Mouse (Mus musculus) limb, embryonic 10.5 days (tissue): ENCODE data around the gene Sf3a2. TPM values are rescaled to one million over a fixed set of nuclear protein-coding genes. Genes with fewer than 3 reads are reported as not detected.

Experiments
- DNase-seq: peaks from one replicate; pipeline ENCODE4 v3.0.0-alpha.2; 2017; ENCODE audit warnings: low spot score
- H3K27ac ChIP-seq: fragments of 300-500 bp; sonication (generic); 2 replicates; pipeline ENCODE4 v1.5.1; 2016; ENCODE audit warnings: mild to moderate bottlenecking
- H3K27me3 ChIP-seq: fragments of 300-500 bp; sonication (generic); 2 replicates; pipeline ENCODE4 v1.6.1; 2016; ENCODE audit warnings: low read depth, mild to moderate bottlenecking; ENCODE audit not compliant: poor library complexity, severe bottlenecking
- H3K36me3 ChIP-seq: fragments of 300-500 bp; sonication (generic); 2 replicates; pipeline ENCODE4 v1.6.1; 2016; ENCODE audit warnings: mild to moderate bottlenecking, moderate library complexity
- H3K4me1 ChIP-seq: fragments of 300-500 bp; sonication (generic); 2 replicates; pipeline ENCODE4 v1.6.1; 2016
- H3K4me3 ChIP-seq: fragments of 300-500 bp; sonication (generic); 2 replicates; pipeline ENCODE4 v1.5.1; 2016; ENCODE audit warnings: mild to moderate bottlenecking, moderate library complexity
- H3K9me3 ChIP-seq: fragments of 300-500 bp; sonication (generic); replicated peaks from 2 replicates; pipeline ENCODE4 v1.6.1; 2016; ENCODE audit warnings: mild to moderate bottlenecking
- WGBS: fragments of 180-500 bp; shearing (Covaris S2); methylation state at CpG from one replicate; pipeline ENCODE4 v1.1.7; 2016; 5-methylcytosine and 5-hydroxymethylcytosine counted together
- polyA plus RNA-seq: library from polyadenylated mRNA; unstranded; fragments of >200 nt; fragmentation: Nextera tagmentation; extraction: Ambion mirVana; gene quantifications from 2 replicates; pipeline ENCODE4 v1.2.1, GENCODE M21; 2016

The Sf3a2 gene
- polyA plus RNA-seq, 1 experiment from 2014 or later = 113 TPM

DNA sequence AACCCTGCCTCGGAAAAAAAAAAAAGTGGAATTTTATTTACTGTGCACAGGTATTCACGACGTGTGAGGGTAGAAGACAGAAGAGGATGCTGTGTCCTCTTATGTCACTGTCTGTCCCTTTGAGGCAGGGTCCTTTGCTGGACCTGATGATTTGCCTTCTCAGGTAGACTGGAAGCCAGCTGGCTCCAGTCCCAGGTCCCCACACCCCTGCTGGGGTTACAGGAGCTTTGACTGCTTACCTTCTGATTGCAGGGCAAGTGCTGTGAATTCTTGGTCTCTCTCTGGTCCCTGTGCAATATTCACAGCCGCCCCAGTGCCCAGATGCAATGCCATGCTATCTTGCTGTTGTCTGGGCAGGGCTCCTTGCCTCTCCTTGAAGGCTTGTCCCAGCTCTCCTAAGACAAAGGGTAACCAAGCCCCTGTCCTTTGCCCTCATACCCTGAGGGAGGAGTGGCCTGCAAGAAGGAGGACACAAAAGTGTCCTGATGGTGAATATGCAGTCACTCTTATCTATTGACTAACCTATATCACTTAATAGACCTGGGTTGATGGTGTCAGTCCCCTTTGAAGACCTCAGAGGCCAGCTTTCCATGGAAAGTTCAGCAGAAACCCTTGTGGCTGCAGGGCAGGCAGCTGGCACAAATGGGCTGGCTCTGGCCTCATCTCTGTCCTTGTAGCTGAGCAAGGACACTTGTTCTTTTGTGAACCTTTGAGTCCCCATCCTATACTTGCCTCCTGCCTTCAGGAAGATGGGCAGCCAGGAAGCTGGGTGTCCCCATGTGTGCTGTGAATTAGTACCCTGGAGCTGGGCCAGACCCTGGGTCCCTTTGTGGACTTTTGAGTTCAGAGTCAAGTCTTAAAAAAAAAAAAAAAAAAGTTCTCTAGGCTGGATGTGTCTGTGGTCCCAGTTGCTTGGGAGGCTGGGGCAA, 37.1 kb upstream of the Sf3a2 start:
- Histone ChIP-seq H3K4me3 (no peak overlapping the region), H3K27me3 (no peaks in the 10 kb centered on the region), H3K9me3 (no peaks in the 10 kb centered on the region), H3K36me3 (peaks cover 34% of the 10 kb centered on the region), H3K27ac (no peak overlapping the region), H3K4me1 (peaks cover 37% of the 10 kb centered on the region)
- 83% methylated on average over 4 of the region's 4 CpGs for WGBS
- no peak for DNase-seq

DNA sequence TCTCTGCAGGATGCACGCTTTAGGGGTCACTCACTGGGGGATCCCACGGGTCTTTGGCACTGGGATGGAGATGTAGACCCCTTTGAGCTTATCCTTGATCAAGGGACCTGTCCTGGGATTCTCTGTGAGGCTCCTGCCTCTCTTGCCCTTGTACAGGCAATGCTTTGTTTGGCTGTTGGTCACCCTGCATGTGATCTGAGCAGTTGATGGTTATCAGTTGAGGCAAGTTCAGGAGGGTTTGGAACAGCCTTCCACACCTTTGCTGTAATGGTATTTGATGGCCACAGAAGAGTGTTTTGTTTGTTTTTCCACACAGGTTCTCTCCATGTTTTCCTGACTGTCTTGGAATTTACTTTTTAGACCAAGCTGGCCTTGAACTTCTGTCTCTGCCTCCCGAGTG, 36.2 kb upstream of the Sf3a2 start:
- Histone ChIP-seq H3K9me3 (no peaks in the 10 kb centered on the region), H3K4me1 (peaks cover 27% of the 10 kb centered on the region), H3K27ac (no peak overlapping the region), H3K36me3 (peaks cover 44% of the 10 kb centered on the region), H3K27me3 (no peaks in the 10 kb centered on the region), H3K4me3 (no peak overlapping the region)
- 81% methylated on average over 3 of the region's 3 CpGs for WGBS
- no peak for DNase-seq

GRCm38 (mm10) chr10:80763502-80763901, 34.5 kb upstream of the Sf3a2 start:
- no peak overlapping the region for H3K27ac ChIP-seq
- no peaks in the 10 kb centered on the region for H3K9me3 ChIP-seq
- H3K4me1 ChIP-seq = peaks cover 10% of the 10 kb centered on the region
- peaks cover 59% of the 10 kb centered on the region for H3K36me3 ChIP-seq
- 97% methylated on average over 2 of the region's 2 CpGs for WGBS
- no peak overlapping the region for H3K4me3 ChIP-seq
- H3K27me3 ChIP-seq = no peaks in the 10 kb centered on the region
- no peak for DNase-seq

GRCm38 (mm10) chr10:80765746-80766145, 32.3 kb upstream of the Sf3a2 start:
- H3K4me3 ChIP-seq = no peak overlapping the region
- no peaks in the 10 kb centered on the region for H3K27me3 ChIP-seq
- no peak overlapping the region for H3K27ac ChIP-seq
- no peaks in the 10 kb centered on the region for H3K9me3 ChIP-seq
- 94% methylated on average over 2 of the region's 2 CpGs for WGBS
- DNase-seq = no peak
- H3K36me3 ChIP-seq = peaks cover 77% of the 10 kb centered on the region
- H3K4me1 ChIP-seq = peaks cover 6% of the 10 kb centered on the region; the same call in 1 of the 2 replicates

DNA sequence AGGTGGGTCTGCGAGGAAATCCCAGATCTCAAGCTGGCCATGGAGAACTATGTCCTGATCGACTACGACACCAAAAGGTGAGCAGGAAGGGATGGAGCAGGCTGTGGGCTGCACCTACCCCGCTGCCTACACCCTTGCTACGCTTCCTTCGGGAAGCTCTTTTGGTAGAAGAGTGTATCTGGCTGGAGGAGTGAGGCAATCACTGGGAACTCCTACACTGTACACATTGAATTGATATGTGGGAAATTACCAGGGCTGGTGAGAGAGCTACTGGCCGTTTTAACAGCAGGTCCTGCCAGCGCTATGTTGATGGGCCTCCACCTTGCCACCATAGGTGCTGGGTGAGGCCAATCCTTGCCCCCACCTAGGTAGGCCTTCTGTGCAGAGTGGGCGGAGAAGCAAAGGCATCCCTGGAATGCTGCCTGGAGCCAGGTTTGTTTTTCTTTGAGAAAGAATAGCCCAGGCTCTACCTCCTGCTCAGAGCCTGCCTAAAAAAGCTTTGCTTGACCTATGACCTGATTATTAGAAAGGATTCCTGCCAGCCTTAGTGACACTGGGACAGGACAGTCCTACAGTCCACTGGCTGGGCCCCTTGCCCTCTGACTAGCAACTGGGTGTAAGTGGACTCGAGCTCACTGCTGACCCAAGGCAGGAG, 31.7 kb upstream of the Sf3a2 start:
- Histone ChIP-seq H3K36me3 (peaks cover 83% of the 10 kb centered on the region), H3K9me3 (no peaks in the 10 kb centered on the region), H3K27me3 (no peaks in the 10 kb centered on the region), H3K4me3 (0 out of 2 replicates have a peak overlapping the region, but pooled peaks have one; percentile 14), H3K4me1 (peaks cover under 1% of the 10 kb centered on the region; the same call in 1 of the 2 replicates), H3K27ac (no peak overlapping the region)
- WGBS = 84% methylated on average over 10 of the region's 10 CpGs
- DNase-seq = no peak

GRCm38 (mm10) chr10:80768365-80768764, 29.6 kb upstream of the Sf3a2 start:
- peaks cover 97% of the 10 kb centered on the region for H3K36me3 ChIP-seq

GRCm38 (mm10) chr10:80773816-80774215, 24.2 kb upstream of the Sf3a2 start:
- Histone ChIP-seq H3K9me3 (no peaks in the 10 kb centered on the region), H3K4me3 (no peak overlapping the region), H3K27me3 (no peaks in the 10 kb centered on the region), H3K36me3 (peaks cover 100% of the 10 kb centered on the region), H3K4me1 (peaks cover 19% of the 10 kb centered on the region), H3K27ac (peak overlapping the region; percentile 27)
- DNase-seq = no peak
- WGBS = 90% methylated on average over 5 of the region's 5 CpGs

More at GRCm38 (mm10) chr10:80768365-80768764, 29.6 kb upstream of the Sf3a2 start:
- Histone ChIP-seq H3K4me1 (peaks cover 6% of the 10 kb centered on the region; the same call in 1 of the 2 replicates), H3K27me3 (no peaks in the 10 kb centered on the region), H3K9me3 (no peaks in the 10 kb centered on the region), H3K4me3 (no peak overlapping the region), H3K27ac (no peak overlapping the region)
- no peak for DNase-seq
- 91% methylated on average over 6 of the region's 6 CpGs for WGBS

DNA sequence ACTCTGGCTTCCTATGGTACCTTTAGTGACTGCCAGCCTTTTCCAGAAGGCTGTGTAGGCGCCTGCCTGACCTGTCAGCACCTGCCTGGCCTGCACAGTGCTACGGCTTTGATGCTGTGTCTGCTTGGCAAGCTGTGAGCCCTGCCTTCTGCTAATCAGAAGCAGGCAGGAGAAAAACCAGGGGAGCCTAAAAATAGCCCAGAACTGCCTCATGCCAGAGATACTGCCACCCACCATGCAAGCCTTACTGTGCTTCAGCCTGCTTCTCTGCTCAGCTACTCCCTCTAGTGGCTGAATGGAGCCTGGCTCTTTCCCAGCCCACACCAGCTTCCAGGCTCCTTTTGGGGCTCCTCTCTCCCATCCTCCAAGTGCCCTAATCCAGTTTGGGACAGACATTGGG, 23.4 kb upstream of the Sf3a2 start:
- H3K4me3 ChIP-seq = no peak overlapping the region
- WGBS = 27% methylated on average over 2 of the region's 2 CpGs
- peak; percentile 75 for DNase-seq
- H3K36me3 ChIP-seq = peaks cover 100% of the 10 kb centered on the region
- peak overlapping the region; percentile 27; the same call in 1 of the 2 replicates for H3K27ac ChIP-seq
- H3K9me3 ChIP-seq = no peaks in the 10 kb centered on the region
- H3K27me3 ChIP-seq = no peaks in the 10 kb centered on the region
- peaks cover 19% of the 10 kb centered on the region for H3K4me1 ChIP-seq

DNA sequence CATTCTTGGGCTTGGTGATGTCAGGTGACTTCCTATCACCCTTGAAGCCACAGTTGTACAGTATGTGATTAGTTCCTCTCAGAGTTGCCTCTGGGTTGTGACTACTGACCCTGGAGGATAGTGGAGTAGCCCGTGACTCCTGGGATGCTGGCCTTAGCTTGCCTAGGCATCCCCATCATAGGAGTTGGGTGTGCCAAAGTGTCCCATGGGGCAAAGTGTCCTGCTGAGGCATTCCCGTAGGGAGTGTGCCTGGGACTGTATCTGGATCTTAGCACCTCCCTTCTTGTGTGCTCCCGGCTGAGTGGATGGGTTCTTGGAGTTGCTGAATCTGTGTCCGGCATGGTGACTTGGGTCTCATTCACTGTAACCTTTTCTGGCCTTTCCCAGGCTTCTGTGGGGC, 23.0 kb upstream of the Sf3a2 start:
- peaks cover 19% of the 10 kb centered on the region for H3K4me1 ChIP-seq
- H3K27ac ChIP-seq = no peak overlapping the region
- no peaks in the 10 kb centered on the region for H3K9me3 ChIP-seq
- peaks cover 100% of the 10 kb centered on the region for H3K36me3 ChIP-seq
- no peak for DNase-seq
- no peak overlapping the region for H3K4me3 ChIP-seq
- no peaks in the 10 kb centered on the region for H3K27me3 ChIP-seq
- 82% methylated on average over 4 of the region's 4 CpGs for WGBS

DNA sequence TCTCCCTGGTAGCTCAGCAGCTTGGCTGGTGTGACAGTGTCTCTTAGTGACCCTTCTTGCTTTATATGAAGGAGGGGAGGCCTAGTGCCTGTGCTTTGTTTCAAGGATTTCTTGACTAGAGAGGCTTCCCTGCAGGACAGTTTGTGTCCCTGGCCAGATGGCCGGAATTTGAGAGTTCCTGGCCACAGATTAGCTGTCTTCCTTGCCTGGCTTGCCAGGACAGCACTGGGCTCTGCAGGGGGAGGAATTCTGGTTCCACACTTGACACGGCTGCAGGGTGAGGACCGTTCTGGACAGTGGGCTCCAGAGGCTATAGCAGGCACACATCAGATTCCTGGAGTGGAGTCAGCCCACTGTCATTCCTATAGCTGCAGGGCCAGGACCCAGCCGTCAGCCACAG, 22.3 kb upstream of the Sf3a2 start:
- H3K4me1 ChIP-seq = peaks cover 19% of the 10 kb centered on the region
- H3K9me3 ChIP-seq = no peaks in the 10 kb centered on the region
- 88% methylated on average over 4 of the region's 4 CpGs for WGBS
- H3K36me3 ChIP-seq = peaks cover 100% of the 10 kb centered on the region
- H3K27ac ChIP-seq = no peak overlapping the region
- no peak for DNase-seq
- no peaks in the 10 kb centered on the region for H3K27me3 ChIP-seq
- no peak overlapping the region for H3K4me3 ChIP-seq

DNA sequence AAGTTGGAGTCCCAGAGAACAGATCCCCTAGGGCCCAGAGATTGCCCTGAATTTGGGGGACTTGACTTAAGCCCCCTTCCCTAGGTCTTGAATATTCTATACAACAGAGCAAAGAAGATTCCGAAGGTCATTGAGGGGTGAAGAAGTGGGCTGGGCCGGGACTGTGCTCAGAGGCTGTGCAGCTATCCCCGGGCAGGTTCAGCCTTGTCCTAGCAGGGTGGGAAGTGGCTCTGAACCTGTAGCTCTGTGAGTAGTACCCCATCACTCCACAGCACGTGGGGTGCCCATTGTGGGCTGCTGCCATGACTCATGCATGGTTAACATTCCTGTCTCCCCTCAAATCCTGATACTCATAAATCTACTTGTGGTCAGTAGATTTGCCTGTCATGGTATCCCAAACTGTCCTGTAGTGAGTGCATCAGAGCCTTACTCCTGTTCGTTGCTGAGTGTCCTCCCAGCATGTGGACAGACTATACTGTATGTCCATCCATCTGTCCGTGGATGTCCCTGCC, 21.6 kb upstream of the Sf3a2 start:
- peaks cover 100% of the 10 kb centered on the region for H3K36me3 ChIP-seq
- H3K27ac ChIP-seq = no peak overlapping the region
- 84% methylated on average over 6 of the region's 6 CpGs for WGBS
- H3K4me1 ChIP-seq = peaks cover 19% of the 10 kb centered on the region
- no peaks in the 10 kb centered on the region for H3K9me3 ChIP-seq
- H3K27me3 ChIP-seq = no peaks in the 10 kb centered on the region
- H3K4me3 ChIP-seq = no peak overlapping the region
- DNase-seq = no peak

- DNase-seq = no peak
- 92% methylated on average over 5 of the region's 5 CpGs for WGBS
- no peaks in the 10 kb centered on the region for H3K27me3 ChIP-seq
These were observed 20.9 kb upstream of the Sf3a2 start for GRCm38 (mm10) chr10:80777123-80777522.

GRCm38 (mm10) chr10:80779565-80779964, 18.4 kb upstream of the Sf3a2 start:
- H3K36me3 ChIP-seq = peaks cover 100% of the 10 kb centered on the region
- H3K4me3 ChIP-seq = no peak overlapping the region
- DNase-seq = no peak
- no peaks in the 10 kb centered on the region for H3K9me3 ChIP-seq
- H3K27me3 ChIP-seq = no peaks in the 10 kb centered on the region
- no peak overlapping the region for H3K27ac ChIP-seq
- peaks cover 2% of the 10 kb centered on the region; the same call in 1 of the 2 replicates for H3K4me1 ChIP-seq

More at GRCm38 (mm10) chr10:80777123-80777522, 20.9 kb upstream of the Sf3a2 start:
- H3K27ac ChIP-seq = no peak overlapping the region
- no peak overlapping the region for H3K4me3 ChIP-seq
- H3K4me1 ChIP-seq = peaks cover 19% of the 10 kb centered on the region
- no peaks in the 10 kb centered on the region for H3K9me3 ChIP-seq
- peaks cover 100% of the 10 kb centered on the region for H3K36me3 ChIP-seq
